Mouse (Mus musculus): ENCODE data around the gene Baiap2l2. TPM values are rescaled to one million over a fixed set of nuclear protein-coding genes. Genes with fewer than 3 reads are reported as not detected.

The Baiap2l2 gene
- polyA plus RNA-seq, 1 experiment, result 113 TPM

GRCm38 (mm10) chr15:79251168-79251567, 34.2 kb downstream of the Baiap2l2 start:
- no peak overlapping the region for H3K27ac ChIP-seq (ENCODE audit: insufficient read depth, low read depth, low read length)
- TF ChIP-seq CTCF (conservative IDR thresholded peaks at IDR 0.05; ENCODE audit: insufficient read depth, insufficient read length, low read depth, low read length), result no peak
- no peaks in the 10 kb centered on the region for H3K27me3 ChIP-seq (replicated peaks; ENCODE audit: control insufficient read depth, insufficient read depth, low read length)
- DNase-seq, result no peak
- 71% methylated on average over 7 of the region's 7 CpGs for WGBS
- no peak overlapping the region for H3K4me3 ChIP-seq (ENCODE audit: insufficient read depth, low read depth, low read length)
- H3K36me3 ChIP-seq (ENCODE audit: control insufficient read depth, insufficient read depth, low read length), result no peaks in the 10 kb centered on the region
- H3K4me1 ChIP-seq (ENCODE audit: control insufficient read depth, insufficient read depth, low read length), result 0 out of 2 replicates have a peak, but pooled peaks cover 4% of the 10 kb centered on the region

DNA sequence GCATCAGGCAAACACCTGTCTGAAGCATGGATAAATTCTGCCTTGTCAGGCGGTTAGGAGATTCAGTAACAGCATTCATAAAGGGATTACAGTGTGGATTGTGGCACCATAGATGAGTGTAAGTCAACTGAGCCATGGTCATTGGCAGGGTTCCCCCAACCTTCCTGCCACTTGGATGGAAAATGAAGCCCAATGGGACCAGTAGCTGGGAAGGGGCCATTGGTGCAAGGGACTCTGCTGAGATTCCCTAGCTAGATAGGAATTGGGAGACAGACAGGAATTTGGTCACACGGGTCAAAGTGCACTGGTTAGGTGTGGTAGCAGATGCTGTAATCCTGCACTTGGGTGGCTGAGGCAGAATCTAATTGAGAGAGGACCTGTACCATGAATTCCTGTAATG, 35.1 kb downstream of the Baiap2l2 start:
- Histone ChIP-seq H3K4me1 (ENCODE audit: control insufficient read depth, insufficient read depth, low read length) (0 out of 2 replicates have a peak, but pooled peaks cover 4% of the 10 kb centered on the region), H3K36me3 (ENCODE audit: control insufficient read depth, insufficient read depth, low read length) (no peaks in the 10 kb centered on the region), H3K4me3 (ENCODE audit: insufficient read depth, low read depth, low read length) (no peak overlapping the region), H3K27me3 (replicated peaks; ENCODE audit: control insufficient read depth, insufficient read depth, low read length) (no peaks in the 10 kb centered on the region), H3K27ac (ENCODE audit: insufficient read depth, low read depth, low read length) (no peak overlapping the region)
- DNase-seq, result no peak
- WGBS, result 77% methylated on average over 2 of the region's 2 CpGs
- TF ChIP-seq CTCF (conservative IDR thresholded peaks at IDR 0.05; ENCODE audit: insufficient read depth, insufficient read length, low read depth, low read length) (no peak), POLR2A (IDR thresholded peaks at IDR 0.05; ENCODE audit: low read depth, low read length) (no peak)

GRCm38 (mm10) chr15:79245321-79245720, 40.0 kb downstream of the Baiap2l2 start:
- Histone ChIP-seq H3K4me3 (ENCODE audit: insufficient read depth, low read depth, low read length) (no peak overlapping the region), H3K27ac (ENCODE audit: insufficient read depth, low read depth, low read length) (no peak overlapping the region), H3K36me3 (ENCODE audit: control insufficient read depth, insufficient read depth, low read length) (no peaks in the 10 kb centered on the region), H3K4me1 (ENCODE audit: control insufficient read depth, insufficient read depth, low read length) (peaks cover 4% of the 10 kb centered on the region; the same call in 1 of the 2 replicates), H3K27me3 (replicated peaks; ENCODE audit: control insufficient read depth, insufficient read depth, low read length) (no peaks in the 10 kb centered on the region)
- WGBS, result 88% methylated on average over 3 of the region's 3 CpGs
- no peak for DNase-seq
- no peak for TF ChIP-seq POLR2A (IDR thresholded peaks at IDR 0.05; ENCODE audit: low read depth, low read length)
- TF ChIP-seq CTCF (conservative IDR thresholded peaks at IDR 0.05; ENCODE audit: insufficient read depth, insufficient read length, low read depth, low read length), result no peak

DNA sequence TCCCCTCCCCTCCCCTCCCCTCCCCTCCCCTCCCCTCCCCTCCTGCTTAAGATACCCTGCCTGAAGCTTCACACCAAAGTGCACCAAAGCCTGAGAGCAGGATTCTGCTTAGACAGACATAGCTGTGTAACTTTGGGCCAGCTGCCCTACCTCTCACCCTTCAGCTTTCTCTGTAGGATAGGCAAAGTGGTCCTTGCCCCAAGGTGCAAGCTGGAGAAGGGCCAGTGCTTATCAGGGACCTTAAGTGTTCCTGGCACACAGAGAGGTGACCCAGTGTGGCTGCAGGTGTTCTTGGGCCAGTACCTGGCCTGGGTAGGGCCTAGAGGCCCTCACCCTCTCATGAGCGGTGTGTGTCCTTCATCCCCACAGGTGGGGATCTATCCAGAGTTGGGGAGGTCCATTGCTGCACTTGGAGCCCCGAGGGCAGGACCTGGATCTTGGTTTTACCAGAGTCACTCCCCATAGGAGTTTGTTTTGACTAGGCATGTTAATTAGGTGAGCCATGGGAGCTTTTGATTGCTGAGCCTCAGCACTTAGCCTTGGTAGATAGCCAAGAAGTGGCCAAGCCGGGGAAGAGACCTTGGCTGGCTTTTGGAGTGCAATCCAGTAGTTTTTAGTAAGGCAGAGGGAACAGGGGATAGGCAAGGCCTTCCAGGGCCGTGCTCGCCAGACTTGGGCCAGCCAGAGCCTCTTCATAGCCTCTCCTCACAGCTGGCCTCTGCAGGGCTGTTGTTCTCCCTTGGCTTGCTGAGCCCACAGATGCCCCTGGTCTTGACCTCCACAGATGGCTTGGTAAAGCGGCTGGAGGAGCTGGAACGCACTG, 41.1 kb downstream of the Baiap2l2 start:
- WGBS, result 43% methylated on average over 7 of the region's 7 CpGs
- no peaks in the 10 kb centered on the region for H3K36me3 ChIP-seq (ENCODE audit: control insufficient read depth, insufficient read depth, low read length)
- H3K27me3 ChIP-seq (replicated peaks; ENCODE audit: control insufficient read depth, insufficient read depth, low read length), result no peaks in the 10 kb centered on the region
- TF ChIP-seq POLR2A (IDR thresholded peaks at IDR 0.05; ENCODE audit: low read depth, low read length), result no peak
- TF ChIP-seq CTCF (conservative IDR thresholded peaks at IDR 0.05; ENCODE audit: insufficient read depth, insufficient read length, low read depth, low read length), result no peak
- no peak overlapping the region for H3K4me3 ChIP-seq (ENCODE audit: insufficient read depth, low read depth, low read length)
- peak overlapping the region; percentile 69 for H3K27ac ChIP-seq (ENCODE audit: insufficient read depth, low read depth, low read length)
- peaks cover 4% of the 10 kb centered on the region; the same call in 1 of the 2 replicates for H3K4me1 ChIP-seq (ENCODE audit: control insufficient read depth, insufficient read depth, low read length)
- peak; percentile 71 for DNase-seq

DNA sequence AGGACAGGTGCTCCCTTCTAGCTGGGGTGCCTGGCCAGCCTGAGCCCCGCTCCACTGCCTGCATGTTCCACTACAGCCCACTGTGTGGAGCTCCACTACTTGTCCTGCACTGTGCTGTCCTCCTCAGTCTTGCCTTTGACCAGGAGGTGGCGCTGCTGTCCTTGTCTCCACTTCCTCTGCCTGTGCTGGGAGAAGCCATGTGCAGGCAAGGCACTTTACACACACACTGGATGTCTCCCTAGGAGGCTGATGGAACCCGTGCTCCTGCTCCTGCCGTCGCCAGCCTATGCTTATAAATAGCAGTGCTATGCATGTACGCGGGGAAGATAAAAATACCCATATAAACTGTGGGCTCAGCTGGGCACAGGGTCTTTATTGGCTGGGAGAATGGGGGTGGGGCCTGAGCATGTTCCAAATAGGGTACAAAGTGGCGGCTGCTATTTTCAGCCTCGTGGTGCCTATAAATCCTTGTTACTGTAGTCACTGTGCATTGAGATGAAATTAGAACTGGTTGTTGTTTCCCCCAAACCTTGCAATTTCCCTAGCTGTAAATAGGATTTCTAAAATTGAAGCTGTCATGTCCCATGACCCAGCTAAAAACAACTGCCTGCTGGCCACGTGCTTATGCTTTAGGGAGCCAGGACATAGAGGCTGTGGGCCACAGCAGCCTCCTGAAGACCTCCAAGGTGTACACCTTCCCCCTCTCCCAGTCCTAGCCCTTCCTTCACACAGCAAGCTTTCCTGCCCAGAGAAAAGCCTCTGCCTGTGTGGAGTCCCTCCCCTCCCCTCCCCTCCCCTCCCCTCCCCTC, 41.9 kb downstream of the Baiap2l2 start:
- peak; percentile 97 for DNase-seq
- Histone ChIP-seq H3K4me1 (ENCODE audit: control insufficient read depth, insufficient read depth, low read length) (peaks cover 4% of the 10 kb centered on the region; the same call in 1 of the 2 replicates), H3K27ac (ENCODE audit: insufficient read depth, low read depth, low read length) (no peak overlapping the region), H3K36me3 (ENCODE audit: control insufficient read depth, insufficient read depth, low read length) (no peaks in the 10 kb centered on the region), H3K27me3 (replicated peaks; ENCODE audit: control insufficient read depth, insufficient read depth, low read length) (no peaks in the 10 kb centered on the region), H3K4me3 (ENCODE audit: insufficient read depth, low read depth, low read length) (no peak overlapping the region)
- WGBS, result 11% methylated on average over 10 of the region's 10 CpGs
- peak; percentile 100; the same call in 1 of the 2 replicates for TF ChIP-seq CTCF (conservative IDR thresholded peaks at IDR 0.05; ENCODE audit: insufficient read depth, insufficient read length, low read depth, low read length)
- no peak for TF ChIP-seq POLR2A (IDR thresholded peaks at IDR 0.05; ENCODE audit: low read depth, low read length)

GRCm38 (mm10) chr15:79242574-79243233, 42.6 kb downstream of the Baiap2l2 start:
- H3K36me3 ChIP-seq (ENCODE audit: control insufficient read depth, insufficient read depth, low read length), result no peaks in the 10 kb centered on the region
- WGBS, result 65% methylated on average over 13 of the region's 13 CpGs
- H3K27me3 ChIP-seq (replicated peaks; ENCODE audit: control insufficient read depth, insufficient read depth, low read length), result no peaks in the 10 kb centered on the region
- TF ChIP-seq CTCF (conservative IDR thresholded peaks at IDR 0.05; ENCODE audit: insufficient read depth, insufficient read length, low read depth, low read length), result no peak
- TF ChIP-seq POLR2A (IDR thresholded peaks at IDR 0.05; ENCODE audit: low read depth, low read length), result no peak
- H3K4me3 ChIP-seq (ENCODE audit: insufficient read depth, low read depth, low read length), result no peak overlapping the region
- no peak overlapping the region for H3K27ac ChIP-seq (ENCODE audit: insufficient read depth, low read depth, low read length)
- DNase-seq, result no peak
- H3K4me1 ChIP-seq (ENCODE audit: control insufficient read depth, insufficient read depth, low read length), result peaks cover 4% of the 10 kb centered on the region; the same call in 1 of the 2 replicates
